Comparison of ENCODE assay signal across 12 mouse cellular contexts in genomic region chr2:93163317-93163716, GRCm38 (mm10). TPM values are rescaled to one million over a fixed set of nuclear protein-coding genes. Genes with fewer than 3 reads are reported as not detected.
A peak's percentile ranks its signal among the peaks of the same experiment; 100 is the strongest.
DNase-seq lines count a peak whose midpoint lies in the region; ATAC-seq lines count a peak whose summit lies in the region.
"Had no signal": no experiment of that assay in that cellular context is flagged by ENCODE, and none has a peak within 500 bp of the region (broad histone marks: within the 10 kb centered on the region; RNA-seq: fewer than 3 reads in every experiment).

No protein-coding gene starts in this region.

- peak; percentile 38 for DNase-seq in kidney, postnatal 14 days
- DNase-seq in kidney, adult 8-10 months = no peak
- DNase-seq in MN1 (ENCODE audit: low spot score) = peak; percentile 88
- peak; percentile 75 for DNase-seq in adrenal gland, postnatal 25 days
- DNase-seq in layer of hippocampus, adult 18-20 months (ENCODE audit: low spot score in 2 of 2) = no peak
- DNase-seq in lung, postnatal 10 days = no peak

- ATAC-seq in intestine, embryonic 16.5 days = peak; percentile 41
- ATAC-seq in erythroblast, adult 5-6 weeks (replicated peaks; ENCODE audit: low FRiP score, poor library complexity, severe bottlenecking) = no peak

- H3K4me3 ChIP-seq in intestine, embryonic 16.5 days (ENCODE audit: low read length) = no peak overlapping the region
- H3K4me3 ChIP-seq: embryonic facial prominence, embryonic 15.5 days; layer of hippocampus, adult 2 months; liver, embryonic 15.5 days had no signal

- 14% methylated on average over 2 of the region's 2 CpGs for WGBS in intestine, embryonic 16.5 days

- H3K9ac ChIP-seq in intestine, embryonic 16.5 days (ENCODE audit: low read depth, low read length) = no peak overlapping the region
- H3K9ac ChIP-seq: embryonic facial prominence, embryonic 15.5 days; liver, embryonic 15.5 days had no signal

- H3K27me3 ChIP-seq in intestine, embryonic 16.5 days (replicated peaks; ENCODE audit: control insufficient read depth, insufficient read depth, low read length) = no peaks in the 10 kb centered on the region
- H3K27me3 ChIP-seq: embryonic facial prominence, embryonic 15.5 days had no signal

- H3K36me3 ChIP-seq in intestine, embryonic 16.5 days (ENCODE audit: control insufficient read depth, insufficient read depth, low read length) = no peaks in the 10 kb centered on the region
- H3K36me3 ChIP-seq: embryonic facial prominence, embryonic 15.5 days; G1E; liver, embryonic 15.5 days had no signal

- H3K4me1 ChIP-seq in intestine, embryonic 16.5 days (ENCODE audit: control insufficient read depth, insufficient read depth, low read length) = peaks cover 23% of the 10 kb centered on the region

- H3K9me3 ChIP-seq in intestine, embryonic 16.5 days (ENCODE audit: control insufficient read depth, low read length) = no peaks in the 10 kb centered on the region
- H3K9me3 ChIP-seq: embryonic facial prominence, embryonic 15.5 days; G1E; liver, embryonic 15.5 days had no signal

- no peak overlapping the region for H3K4me2 ChIP-seq in intestine, embryonic 16.5 days (ENCODE audit: low read depth, low read length)
- H3K4me2 ChIP-seq: embryonic facial prominence, embryonic 15.5 days; liver, embryonic 15.5 days had no signal

- peak overlapping the region; percentile 34 for H3K27ac ChIP-seq in intestine, embryonic 16.5 days (ENCODE audit: low read length)
- H3K27ac ChIP-seq: embryonic facial prominence, embryonic 15.5 days; layer of hippocampus, adult 2 months; liver, embryonic 15.5 days had no signal

RNA-seq across cellular contexts. Expression of gene Trp53i11, which starts 24.0 kb away (rescaled TPM):
- 52.6 and 75.8 TPM in 2 replicates for total RNA-seq in adrenal gland, postnatal 25 days (2021)
- polyA plus RNA-seq in intestine, embryonic 16.5 days (2015; fragmentation: Nextera tagmentation; extraction: Ambion mirVana) = 49.3 and 52.1 TPM in 2 replicates
- 10 to 100 TPM; 74.8 to 94.2 TPM for total RNA-seq in layer of hippocampus, adult 18-20 months (2021)
- 0.96 TPM in 1 of 2 replicates, not detected in the other for total RNA-seq in erythroblast, adult 5-6 weeks (2015; ENCODE audit: low replicate concordance)
- 0.34 TPM in 1 of 2 replicates, not detected in the other for total RNA-seq in erythroblast, adult 5-6 weeks (2017; ENCODE audit: low replicate concordance)
- total RNA-seq: G1E had no signal
- polyA plus RNA-seq: G1E had no signal

Comparison
In these comparisons a context has a peak if more than half of its experiments do, and no peak if none do; other contexts are left out.
1. DNase-seq: peak in kidney, postnatal 14 days (single experiment), MN1 (single experiment) and adrenal gland, postnatal 25 days (single experiment); none in kidney, adult 8-10 months (0 of 2), layer of hippocampus, adult 18-20 months (0 of 2) and lung, postnatal 10 days (single experiment).
2. RNA of gene Trp53i11, which starts 24.0 kb away (total RNA-seq): 74.8 to 94.2 TPM in layer of hippocampus, adult 18-20 months and 52.6 to 75.8 TPM in adrenal gland, postnatal 25 days; 0.34 to 0.96 TPM in erythroblast, adult 5-6 weeks; every median in the first group is over 10 times any median in the second.